Mouse (Mus musculus) neural tube, embryonic 12.5 days (tissue): ENCODE data around the gene Pphln1. TPM values are rescaled to one million over a fixed set of nuclear protein-coding genes. Genes with fewer than 3 reads are reported as not detected.

ENCODE experiments used
- ATAC-seq: fragments of 200-750 bp; cut with Nextera tagmentation; 2 replicates; pipeline ENCODE4 v1.8.0; 2017; ENCODE audit warnings: low read depth, mild to moderate bottlenecking, moderate TSS enrichment, moderate library complexity; ENCODE audit not compliant: low FRiP score
- H3K27ac ChIP-seq: fragments of 300-500 bp; sonication (generic); 2 replicates; pipeline ENCODE4 v1.5.1; 2016
- H3K27me3 ChIP-seq: fragments of 300-500 bp; sonication (generic); replicated peaks from 2 replicates; pipeline ENCODE4 v1.6.1; 2016; ENCODE audit warnings: mild to moderate bottlenecking
- H3K36me3 ChIP-seq: fragments of 300-500 bp; sonication (generic); 2 replicates; pipeline ENCODE4 v1.6.1; 2016; ENCODE audit warnings: mild to moderate bottlenecking
- H3K4me1 ChIP-seq: fragments of 300-500 bp; sonication (generic); 2 replicates; pipeline ENCODE4 v1.6.1; 2016
- H3K4me2 ChIP-seq: fragments of 300-500 bp; sonication (generic); replicated peaks from 2 replicates; pipeline ENCODE4 v1.6.1; 2016; ENCODE audit warnings: mild to moderate bottlenecking
- H3K4me3 ChIP-seq: fragments of 300-500 bp; sonication (generic); 2 replicates; pipeline ENCODE4 v1.5.1; 2016
- H3K9ac ChIP-seq: fragments of 300-500 bp; sonication (generic); 2 replicates; pipeline ENCODE4 v1.6.1; 2016; ENCODE audit warnings: mild to moderate bottlenecking
- H3K9me3 ChIP-seq: fragments of 300-500 bp; sonication (generic); 2 replicates; pipeline ENCODE4 v1.6.1; 2016; ENCODE audit warnings: mild to moderate bottlenecking
- WGBS: fragments of 180-500 bp; shearing (Covaris S2); methylation state at CpG from one replicate; pipeline ENCODE4 v1.1.7; 2016; 5-methylcytosine and 5-hydroxymethylcytosine counted together
- polyA plus RNA-seq: library from polyadenylated mRNA; unstranded; fragments of >200 nt; fragmentation: Nextera tagmentation; extraction: Ambion mirVana; gene quantifications from 2 replicates; pipeline ENCODE4 v1.2.1, GENCODE M21; 2016

Pphln1 gene
- polyA plus RNA-seq, 1 experiment from 2014 or later, result 68.1 TPM

DNA sequence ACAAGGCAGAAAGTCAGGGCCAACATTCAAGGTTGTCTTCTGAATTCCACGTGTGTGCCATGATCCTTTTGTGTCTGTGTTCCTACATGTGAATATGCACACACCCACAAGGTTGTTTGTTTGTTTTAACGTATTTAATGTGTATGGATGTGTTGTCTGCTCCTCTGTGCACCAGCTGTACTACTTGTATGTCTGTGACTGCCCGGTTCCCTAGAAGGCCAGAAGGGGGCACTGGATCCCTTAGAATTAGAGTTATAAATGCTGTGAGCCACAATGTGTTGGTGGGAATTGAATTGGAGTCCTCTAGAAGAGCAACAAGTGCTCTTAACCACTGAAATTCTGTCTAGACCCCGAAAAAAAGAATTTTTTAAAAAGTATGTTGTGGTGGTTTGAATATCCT lies 44.1 kb downstream of the Pphln1 start:
- H3K4me1 ChIP-seq, result no peaks in the 10 kb centered on the region
- WGBS, result 95% methylated on average over 4 of the region's 4 CpGs
- H3K27ac ChIP-seq, result no peak overlapping the region
- ATAC-seq, result no peak
- H3K9ac ChIP-seq, result no peak overlapping the region
- no peaks in the 10 kb centered on the region for H3K27me3 ChIP-seq
- peaks cover 31% of the 10 kb centered on the region for H3K36me3 ChIP-seq
- H3K9me3 ChIP-seq, result no peaks in the 10 kb centered on the region
- H3K4me2 ChIP-seq, result no peak overlapping the region
- H3K4me3 ChIP-seq, result no peak overlapping the region

DNA sequence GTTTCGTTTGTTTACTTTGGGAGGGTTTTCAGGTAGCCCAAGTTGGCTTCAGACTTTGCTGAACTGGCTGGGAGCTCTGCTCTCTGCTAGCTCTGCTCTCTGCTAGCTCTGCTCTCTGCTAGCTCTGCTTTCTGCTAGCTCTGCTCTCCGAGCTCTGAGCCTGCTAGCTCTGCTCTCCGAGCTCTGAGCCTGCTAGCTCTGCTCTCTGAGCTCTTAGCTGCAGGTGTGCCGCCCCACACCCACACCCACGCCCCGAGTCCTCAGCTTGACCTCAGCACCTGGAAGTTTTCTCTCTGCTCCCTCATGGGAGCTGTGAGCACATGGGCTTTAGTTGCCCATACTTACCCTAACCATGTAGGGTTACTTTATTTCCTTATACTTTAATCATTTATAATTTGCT lies 45.5 kb downstream of the Pphln1 start:
- peaks cover 31% of the 10 kb centered on the region for H3K36me3 ChIP-seq
- no peak overlapping the region for H3K4me2 ChIP-seq
- H3K4me1 ChIP-seq, result no peaks in the 10 kb centered on the region
- no peaks in the 10 kb centered on the region for H3K27me3 ChIP-seq
- no peak overlapping the region for H3K27ac ChIP-seq
- H3K9ac ChIP-seq, result no peak overlapping the region
- no peak for ATAC-seq
- 88% methylated on average over 6 of the region's 6 CpGs for WGBS
- H3K4me3 ChIP-seq, result no peak overlapping the region
- no peaks in the 10 kb centered on the region for H3K9me3 ChIP-seq

DNA sequence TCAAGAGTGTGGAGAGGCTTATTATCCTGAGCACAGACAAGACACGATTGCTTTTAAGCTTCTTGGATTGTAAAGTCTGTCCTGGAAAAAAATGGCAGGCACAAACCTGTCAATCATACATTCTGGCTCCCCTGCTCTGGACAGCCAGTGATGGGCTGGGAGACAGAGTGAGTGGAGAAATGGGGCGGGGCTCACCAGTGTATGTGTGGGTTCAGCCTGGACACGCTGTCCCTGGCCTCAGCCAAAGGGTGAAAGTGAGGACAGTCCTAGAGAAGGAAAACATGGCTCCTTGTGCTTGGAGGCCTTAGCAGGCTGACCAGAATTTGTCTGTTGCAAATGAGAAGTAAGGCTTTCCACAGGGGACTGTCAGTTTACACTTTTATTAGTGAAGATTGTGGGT lies 50.7 kb downstream of the Pphln1 start:
- H3K27ac ChIP-seq, result no peak overlapping the region
- no peak overlapping the region for H3K4me3 ChIP-seq
- ATAC-seq, result no peak
- no peaks in the 10 kb centered on the region for H3K9me3 ChIP-seq
- no peak overlapping the region for H3K4me2 ChIP-seq
- H3K4me1 ChIP-seq, result no peaks in the 10 kb centered on the region
- H3K9ac ChIP-seq, result no peak overlapping the region
- no peaks in the 10 kb centered on the region for H3K27me3 ChIP-seq
- H3K36me3 ChIP-seq, result peaks cover 8% of the 10 kb centered on the region; the same call in 1 of the 2 replicates
- 92% methylated on average over 3 of the region's 3 CpGs for WGBS

DNA sequence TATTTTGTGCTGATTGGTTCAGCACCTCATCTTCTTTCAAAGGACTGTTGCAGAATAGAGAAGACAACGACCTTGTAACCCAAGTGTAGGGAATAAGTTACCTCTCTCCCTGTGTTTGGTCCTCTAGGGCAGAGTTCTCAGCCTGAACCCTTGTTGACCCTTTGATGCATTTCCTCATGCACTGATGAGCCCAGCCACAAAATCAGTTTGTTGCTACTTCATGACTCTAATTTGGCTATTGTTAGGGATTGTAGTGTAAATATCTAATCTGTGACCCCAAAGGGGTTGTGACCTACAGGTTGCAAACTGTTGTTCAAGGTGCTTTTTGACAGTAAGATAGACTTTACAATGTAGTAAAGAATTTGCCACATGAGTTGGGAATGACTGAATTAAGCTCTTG lies 55.1 kb downstream of the Pphln1 start:
- Histone ChIP-seq H3K4me2 (no peak overlapping the region), H3K36me3 (peaks cover 12% of the 10 kb centered on the region), H3K27ac (no peak overlapping the region), H3K9me3 (no peaks in the 10 kb centered on the region), H3K4me3 (no peak overlapping the region), H3K27me3 (no peaks in the 10 kb centered on the region), H3K9ac (no peak overlapping the region), H3K4me1 (no peaks in the 10 kb centered on the region)
- no peak for ATAC-seq
- 71% methylated on average over 1 of the region's 1 CpGs for WGBS

DNA sequence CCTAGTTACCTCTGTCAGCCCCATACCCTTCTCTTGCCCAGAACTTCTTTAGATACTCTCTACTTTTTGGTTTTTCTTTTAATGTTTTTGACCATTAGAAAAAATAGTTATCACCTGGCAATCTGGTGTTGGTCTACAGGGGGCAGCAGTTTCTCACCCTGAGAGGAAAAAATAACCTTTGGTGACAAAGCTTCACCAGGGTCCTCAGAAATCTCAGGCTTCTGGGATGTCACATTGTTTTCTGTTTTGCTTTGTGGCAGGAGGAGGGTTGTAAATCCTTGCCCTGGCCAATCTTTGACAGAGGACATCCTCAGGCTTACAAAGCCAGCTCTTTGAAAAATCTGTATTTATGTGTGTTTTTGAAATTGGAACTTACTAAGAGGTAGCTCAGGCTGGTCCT lies 57.9 kb downstream of the Pphln1 start:
- Histone ChIP-seq H3K27ac (no peak overlapping the region), H3K4me1 (no peaks in the 10 kb centered on the region), H3K27me3 (no peaks in the 10 kb centered on the region), H3K9ac (no peak overlapping the region), H3K9me3 (no peaks in the 10 kb centered on the region), H3K4me3 (no peak overlapping the region), H3K36me3 (peaks cover 12% of the 10 kb centered on the region), H3K4me2 (no peak overlapping the region)
- no peak for ATAC-seq

DNA sequence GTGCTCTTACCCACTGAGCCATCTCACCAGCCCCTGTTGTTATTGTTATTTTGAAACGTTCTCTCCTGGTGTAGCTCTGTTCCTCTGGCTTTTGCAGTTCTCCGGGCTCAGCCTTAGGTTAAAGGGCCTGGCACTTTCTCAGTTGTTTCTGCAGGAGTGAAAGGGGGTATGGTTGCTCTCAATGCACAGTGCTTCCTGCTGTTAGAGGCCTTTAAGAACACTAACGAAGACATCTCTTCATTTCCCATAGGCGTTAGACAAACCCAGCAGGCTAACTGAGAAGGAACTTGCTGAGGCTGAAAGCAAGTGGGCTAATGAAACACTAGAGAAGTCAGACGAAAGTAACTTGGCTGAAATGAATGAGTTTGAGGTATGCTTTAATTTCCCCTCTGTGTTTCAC lies 61.3 kb downstream of the Pphln1 start:
- 77% methylated on average over 5 of the region's 5 CpGs for whole genome bisulfite sequencing
- Histone ChIP-seq H3K4me1 (no peaks in the 10 kb centered on the region), H3K36me3 (peaks cover 14% of the 10 kb centered on the region), H3K4me3 (no peak overlapping the region), H3K27ac (no peak overlapping the region), H3K9ac (no peak overlapping the region), H3K27me3 (no peaks in the 10 kb centered on the region), H3K4me2 (no peak overlapping the region), H3K9me3 (no peaks in the 10 kb centered on the region)
- no peak for ATAC-seq

DNA sequence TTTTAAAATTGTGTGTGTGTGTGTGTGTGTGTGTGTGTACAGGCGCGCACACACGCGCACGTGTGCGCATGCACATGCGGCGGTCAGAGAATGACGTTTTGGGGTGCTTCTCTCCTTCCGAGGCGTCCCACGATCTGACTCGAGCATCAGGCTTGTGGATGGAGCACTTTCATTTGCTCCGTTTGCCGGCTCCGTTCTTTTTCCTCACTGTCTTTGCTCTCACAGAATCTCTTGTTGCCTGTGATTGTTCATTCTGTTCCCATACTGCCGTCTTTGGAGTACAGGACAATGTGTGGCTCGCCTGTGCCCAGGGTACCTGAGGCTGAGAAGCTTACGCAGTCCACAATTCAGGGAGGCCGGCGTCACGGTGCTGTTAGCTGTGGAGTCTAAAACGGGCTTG lies 62.9 kb downstream of the Pphln1 start:
- Histone ChIP-seq H3K9me3 (no peaks in the 10 kb centered on the region), H3K4me2 (no peak overlapping the region), H3K36me3 (peaks cover 25% of the 10 kb centered on the region), H3K4me3 (no peak overlapping the region), H3K27ac (no peak overlapping the region), H3K4me1 (no peaks in the 10 kb centered on the region), H3K9ac (no peak overlapping the region), H3K27me3 (no peaks in the 10 kb centered on the region)
- 95% methylated on average over 23 of the region's 23 CpGs for WGBS
- no peak for ATAC-seq

DNA sequence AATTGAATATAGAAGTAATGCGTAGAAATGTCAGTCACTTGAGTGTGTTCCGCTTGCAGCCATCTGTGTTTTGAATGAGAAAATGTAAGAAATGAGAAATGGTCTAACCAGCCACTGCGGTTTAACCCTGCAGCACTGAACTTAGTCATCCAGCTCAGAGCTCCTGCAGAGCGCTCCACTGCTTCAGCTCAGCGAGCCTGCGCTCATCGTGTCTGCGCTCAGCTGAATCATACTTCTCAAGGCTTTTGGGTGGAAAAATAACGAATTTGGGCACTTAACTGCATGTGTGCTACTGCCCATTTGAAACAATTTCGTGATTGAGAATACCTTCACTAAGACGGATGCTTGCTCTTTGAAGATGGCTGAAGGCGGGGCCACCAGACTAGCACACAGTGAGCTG lies 73.5 kb downstream of the Pphln1 start:
- ATAC-seq, result no peak
- no peaks in the 10 kb centered on the region; the same call in 1 of the 2 replicates for H3K36me3 ChIP-seq
- H3K9me3 ChIP-seq, result no peaks in the 10 kb centered on the region
- no peak overlapping the region for H3K4me3 ChIP-seq
- no peak overlapping the region for H3K27ac ChIP-seq
- WGBS, result 29% methylated on average over 12 of the region's 12 CpGs
- H3K4me2 ChIP-seq, result no peak overlapping the region; the same call in 1 of the 2 replicates
- peaks cover 12% of the 10 kb centered on the region for H3K4me1 ChIP-seq
- no peaks in the 10 kb centered on the region for H3K27me3 ChIP-seq
- no peak overlapping the region for H3K9ac ChIP-seq

DNA sequence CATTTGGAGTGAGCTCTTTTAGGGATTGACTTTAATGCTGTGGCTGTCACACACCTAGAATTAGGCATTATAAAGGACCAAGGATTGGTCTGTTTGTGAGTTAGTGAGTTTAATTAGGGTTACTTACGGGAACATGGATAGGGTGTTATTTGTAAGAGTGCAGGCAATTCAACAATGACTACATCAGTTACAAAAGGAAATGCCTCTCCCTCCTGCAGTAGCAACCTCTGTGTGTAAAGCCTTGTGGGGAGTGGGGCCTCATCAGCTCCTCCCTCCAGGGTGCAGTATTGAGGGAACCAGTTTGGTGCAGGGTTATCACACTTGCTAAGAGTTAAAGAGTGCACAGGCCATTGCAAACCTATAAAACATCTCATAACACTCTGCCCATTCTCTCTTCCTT lies 73.9 kb downstream of the Pphln1 start:
- no peaks in the 10 kb centered on the region for H3K9me3 ChIP-seq
- no peak for ATAC-seq
- H3K27me3 ChIP-seq, result no peaks in the 10 kb centered on the region
- no peak overlapping the region; the same call in 1 of the 2 replicates for H3K4me2 ChIP-seq
- H3K36me3 ChIP-seq, result no peaks in the 10 kb centered on the region; the same call in 1 of the 2 replicates
- H3K27ac ChIP-seq, result no peak overlapping the region
- H3K4me1 ChIP-seq, result peaks cover 12% of the 10 kb centered on the region
- no peak overlapping the region for H3K4me3 ChIP-seq
- WGBS, result 26% methylated on average over 1 of the region's 1 CpGs
- no peak overlapping the region for H3K9ac ChIP-seq

DNA sequence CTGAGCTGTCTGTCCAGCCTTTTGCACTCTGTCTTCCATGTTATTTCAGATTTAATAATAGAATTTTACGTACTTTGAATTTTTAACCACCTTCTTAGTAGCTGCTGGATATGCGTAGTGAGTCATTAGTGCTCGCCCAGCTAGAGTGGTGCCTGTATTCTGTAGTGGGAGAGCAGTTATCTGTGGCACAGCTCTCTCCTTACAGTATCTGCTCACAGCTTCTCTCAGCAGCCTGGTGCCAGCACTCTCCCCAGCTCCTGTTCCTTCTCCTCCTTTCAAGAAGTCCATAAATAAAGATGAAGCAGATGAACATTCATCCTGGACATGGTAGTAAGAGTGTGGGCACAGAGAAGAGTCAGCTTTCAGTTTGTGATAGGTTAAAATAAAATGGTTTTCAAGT lies 76.1 kb downstream of the Pphln1 start:
- no peak for ATAC-seq
- no peaks in the 10 kb centered on the region for H3K27me3 ChIP-seq
- H3K27ac ChIP-seq, result no peak overlapping the region
- H3K4me2 ChIP-seq, result no peak overlapping the region
- no peak overlapping the region for H3K9ac ChIP-seq
- H3K4me3 ChIP-seq, result no peak overlapping the region
- H3K4me1 ChIP-seq, result peaks cover 12% of the 10 kb centered on the region
- H3K36me3 ChIP-seq, result no peaks in the 10 kb centered on the region
- 88% methylated on average over 3 of the region's 3 CpGs for WGBS
- H3K9me3 ChIP-seq, result no peaks in the 10 kb centered on the region

DNA sequence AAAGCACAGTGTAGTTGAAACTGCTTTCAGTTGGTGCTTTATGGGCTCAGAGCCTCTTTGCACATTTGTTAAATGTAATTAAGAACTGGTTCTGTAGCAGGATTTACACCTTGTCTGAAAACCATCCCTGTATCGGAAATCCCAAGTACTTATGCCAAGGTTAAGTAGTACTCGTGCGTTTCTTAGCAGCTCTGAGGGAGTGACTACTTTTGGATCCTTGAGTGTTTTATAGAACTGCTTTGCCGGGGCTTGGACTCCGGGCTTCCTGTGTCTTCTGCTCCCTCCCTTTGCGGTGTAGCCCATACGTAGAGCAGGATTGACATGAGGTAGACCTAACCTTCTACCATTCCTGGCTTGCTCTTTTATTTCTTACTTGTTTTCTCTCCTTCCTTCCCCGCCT lies 77.5 kb downstream of the Pphln1 start:
- no peaks in the 10 kb centered on the region for H3K9me3 ChIP-seq
- 54% methylated on average over 8 of the region's 8 CpGs for WGBS
- no peak for ATAC-seq
- H3K4me2 ChIP-seq, result no peak overlapping the region
- H3K9ac ChIP-seq, result no peak overlapping the region
- H3K36me3 ChIP-seq, result no peaks in the 10 kb centered on the region
- H3K4me1 ChIP-seq, result peaks cover 12% of the 10 kb centered on the region
- no peaks in the 10 kb centered on the region for H3K27me3 ChIP-seq
- H3K27ac ChIP-seq, result no peak overlapping the region
- H3K4me3 ChIP-seq, result no peak overlapping the region

DNA sequence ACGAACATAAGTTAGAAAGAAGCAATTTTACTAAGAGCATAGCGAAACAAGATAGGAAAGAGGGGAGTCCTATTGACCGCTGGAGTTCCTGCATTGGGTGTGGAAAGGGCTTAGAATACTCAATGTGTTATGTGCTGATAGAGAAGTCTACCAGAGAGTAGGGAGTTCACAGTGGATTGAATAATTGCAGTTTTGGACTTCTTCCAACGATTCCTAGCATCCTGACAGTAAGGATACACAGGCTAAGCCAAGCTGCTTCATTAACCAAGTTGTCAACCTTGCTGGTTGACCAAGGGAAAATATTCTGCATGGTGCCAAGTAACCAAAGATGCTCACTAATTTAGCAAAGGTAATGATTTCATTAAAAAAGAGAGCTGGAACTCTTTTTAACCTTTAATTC lies 79.6 kb downstream of the Pphln1 start:
- no peak for ATAC-seq
- no peak overlapping the region for H3K9ac ChIP-seq
- no peak overlapping the region for H3K4me3 ChIP-seq
- peaks cover 2% of the 10 kb centered on the region; the same call in 1 of the 2 replicates for H3K4me1 ChIP-seq
- H3K4me2 ChIP-seq, result no peak overlapping the region
- no peaks in the 10 kb centered on the region for H3K36me3 ChIP-seq
- no peaks in the 10 kb centered on the region for H3K9me3 ChIP-seq
- H3K27ac ChIP-seq, result no peak overlapping the region
- H3K27me3 ChIP-seq, result no peaks in the 10 kb centered on the region
- 95% methylated on average over 4 of the region's 4 CpGs for WGBS

DNA sequence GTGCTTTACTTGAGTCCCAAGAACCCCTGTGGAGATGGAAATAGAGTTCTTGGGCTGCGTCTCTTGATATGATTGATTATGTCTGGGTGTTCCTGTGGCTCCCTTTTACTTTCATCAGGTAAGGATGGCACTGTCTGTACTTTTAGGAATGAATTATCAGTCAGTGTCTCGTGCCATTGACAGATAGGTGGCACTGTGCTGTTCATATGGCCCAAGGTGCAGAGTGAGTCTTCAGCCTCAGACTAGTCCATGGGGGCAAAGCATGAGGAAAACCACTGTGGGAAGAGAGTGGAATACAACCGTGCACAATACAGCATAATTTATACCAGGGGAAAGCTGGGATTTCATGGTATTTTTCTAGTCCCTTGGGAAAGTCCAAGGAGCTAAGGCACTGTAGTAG lies 80.5 kb downstream of the Pphln1 start:
- no peak overlapping the region for H3K4me2 ChIP-seq
- no peaks in the 10 kb centered on the region for H3K9me3 ChIP-seq
- H3K4me1 ChIP-seq, result no peaks in the 10 kb centered on the region
- ATAC-seq, result no peak
- no peak overlapping the region for H3K9ac ChIP-seq
- H3K36me3 ChIP-seq, result no peaks in the 10 kb centered on the region
- no peak overlapping the region for H3K27ac ChIP-seq
- 83% methylated on average over 3 of the region's 3 CpGs for WGBS
- H3K27me3 ChIP-seq, result no peaks in the 10 kb centered on the region
- H3K4me3 ChIP-seq, result no peak overlapping the region
